Mouse (Mus musculus): ENCODE measurements around the gene A730046J19Rik.

A730046J19Rik gene

GRCm38 (mm10) chrX:144153523-144153922, at the start of gene A730046J19Rik:
Gene A730046J19Rik, plus strand, starts transcription at chrX:144153695.
- DNase-seq = no peak

GRCm38 (mm10) chrX:144104619-144105416, 48.7 kb upstream of the A730046J19Rik start:
- no peak for DNase-seq

GRCm38 (mm10) chrX:144136281-144136680, 17.2 kb upstream of the A730046J19Rik start:
- DNase-seq = no peak

GRCm38 (mm10) chrX:144149987-144150386, 3.5 kb upstream of the A730046J19Rik start:
- DNase-seq = no peak

- no peak for DNase-seq
Observed at GRCm38 (mm10) chrX:144154111-144154510, 616 bp downstream of the A730046J19Rik start.

GRCm38 (mm10) chrX:144162936-144163335, 9.4 kb downstream of the A730046J19Rik start:
- DNase-seq = no peak
